Mouse (Mus musculus): Measurements from ENCODE around the gene Srrm1.
A peak's percentile ranks its signal among the peaks of the same experiment; 100 is the strongest.
"Not testable (repeated sequence)": the region's sequence is repeated elsewhere in the genome, so short reads cannot be mapped to it uniquely, and the experiment has no call there.

Srrm1 gene

DNA sequence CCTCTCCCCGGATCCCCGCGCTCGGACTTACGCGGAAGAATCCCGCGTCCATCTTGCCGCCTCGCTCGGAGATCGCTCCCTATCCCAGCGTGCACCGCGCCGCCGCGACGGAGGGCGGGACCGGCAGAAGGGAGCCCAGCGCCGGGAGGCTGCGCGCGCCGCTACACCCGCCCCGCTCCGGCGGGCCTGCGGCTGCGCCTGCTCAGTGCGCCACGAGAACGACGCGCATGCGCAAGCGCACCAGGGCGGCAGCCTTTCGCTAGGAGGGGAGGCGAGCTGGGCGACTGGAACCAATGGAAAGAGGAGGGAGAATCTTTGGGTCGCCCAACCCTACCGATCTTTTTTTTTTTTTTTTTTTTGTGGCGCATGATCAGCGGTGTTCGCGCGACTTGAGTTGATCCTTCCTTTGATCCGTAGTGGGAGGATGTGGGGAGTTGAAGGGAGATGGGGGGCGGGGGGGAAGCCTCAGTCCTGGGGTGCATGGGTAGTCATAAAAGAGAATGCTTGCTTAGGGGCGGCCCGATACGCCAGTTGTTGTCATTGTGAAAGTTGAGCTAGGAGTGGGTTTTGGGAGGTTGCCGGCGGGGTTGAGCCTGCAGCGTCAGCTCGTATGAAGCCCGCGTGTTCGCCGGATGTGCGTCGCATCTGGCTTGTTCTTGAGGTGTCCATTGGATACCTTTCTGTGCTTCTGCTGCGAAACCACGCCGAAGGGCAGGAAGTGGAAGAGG lies at the start of gene Srrm1:
Gene Srrm1, minus strand, starts transcription at position 256 of the 728 bp plus-strand sequence.
- peak; percentile 97 for DNase-seq

DNA sequence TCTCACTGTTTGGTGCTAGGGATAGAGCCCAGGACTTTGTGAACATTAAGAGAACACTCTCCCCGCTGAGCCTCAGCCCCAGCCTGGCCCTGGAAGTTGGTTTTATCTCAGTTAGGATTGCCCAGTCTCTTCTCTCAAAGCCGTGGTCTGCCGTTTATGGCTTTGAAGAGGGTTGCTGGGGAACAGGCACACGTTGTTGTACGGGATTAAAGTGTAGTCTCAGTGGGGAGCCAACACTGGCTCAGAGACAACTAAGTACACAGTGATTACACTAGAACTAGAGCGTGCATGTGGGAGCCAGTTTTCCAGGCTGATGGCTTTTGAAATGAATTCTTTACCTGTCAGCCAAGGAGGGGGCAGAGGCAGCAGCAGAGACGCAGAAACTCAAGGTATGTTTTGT lies 48.8 kb upstream of the Srrm1 start:
- DNase-seq = no peak

DNA sequence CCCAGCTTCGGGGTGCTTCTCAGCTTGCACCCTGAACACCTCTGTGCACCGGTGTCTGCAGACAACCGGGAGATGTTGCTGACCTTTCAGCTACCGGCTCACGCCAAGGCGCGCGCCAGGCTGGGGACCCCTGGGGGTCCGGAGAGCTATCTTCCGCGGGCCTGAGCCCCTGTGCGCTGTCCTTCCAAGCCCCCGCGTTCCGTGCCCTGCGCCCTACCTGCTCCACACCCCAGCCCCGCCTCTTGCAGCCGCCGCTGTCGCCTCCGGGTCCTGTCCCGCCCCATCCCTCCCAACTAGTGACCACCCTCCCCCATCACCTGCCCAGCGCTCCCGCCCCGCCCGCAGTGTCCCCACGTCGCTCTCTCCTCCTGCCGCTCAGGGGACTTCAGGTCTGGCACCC lies 44.9 kb upstream of the Srrm1 start, which contains the start of gene Ncmap:
Gene Ncmap, minus strand, starts transcription at position 237 of the 400 bp plus-strand sequence.
- no peak for DNase-seq

- DNase-seq = no peak
Observed at GRCm38 (mm10) chr4:135397551-135397950, 44.4 kb upstream of the Srrm1 start.

- no peak for DNase-seq
Observed at GRCm38 (mm10) chr4:135396303-135396702, 43.2 kb upstream of the Srrm1 start.

- no peak for DNase-seq
Observed at GRCm38 (mm10) chr4:135395375-135395774, 42.3 kb upstream of the Srrm1 start.

DNA sequence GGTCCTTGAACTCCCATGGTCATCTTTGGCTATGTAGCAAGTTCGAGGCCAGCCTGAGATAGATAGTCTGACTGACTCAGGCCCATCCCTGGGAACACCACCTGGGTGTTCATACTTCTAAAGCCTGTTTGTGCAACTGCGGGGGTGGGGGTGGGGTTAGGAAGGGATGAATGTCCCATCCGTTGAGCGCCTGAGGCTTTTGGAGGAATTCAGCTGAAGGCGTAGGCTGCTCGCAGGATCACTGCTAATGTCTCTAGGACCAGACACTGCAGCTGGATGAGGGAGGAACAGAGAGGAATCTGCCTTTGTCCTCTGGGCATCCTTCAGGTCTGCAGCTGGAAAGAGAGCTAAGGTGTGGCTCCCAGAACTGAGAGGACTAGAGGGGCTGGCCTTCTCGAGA lies 41.5 kb upstream of the Srrm1 start:
- DNase-seq = no peak

DNA sequence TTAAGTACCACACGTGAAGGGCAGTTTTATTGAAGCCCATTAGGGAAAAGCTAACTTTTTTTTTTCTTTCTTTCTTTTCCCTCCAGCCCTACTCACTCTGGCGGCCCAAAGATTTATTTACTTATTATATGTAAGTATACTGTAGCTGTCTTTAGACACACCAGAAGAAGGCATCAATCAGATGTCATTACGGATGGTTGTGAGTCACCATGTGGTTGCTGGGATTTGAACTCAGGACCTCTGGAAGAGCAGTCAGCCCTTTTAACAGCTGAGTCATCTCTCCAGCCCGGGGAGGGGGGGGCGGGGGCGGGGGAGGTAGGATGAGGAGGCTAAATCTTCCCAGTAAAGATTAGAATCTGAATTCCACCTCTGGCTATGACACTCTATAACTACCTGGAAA lies 40.3 kb upstream of the Srrm1 start:
- DNase-seq = no peak

GRCm38 (mm10) chr4:135392801-135393200 lies 39.7 kb upstream of the Srrm1 start:
- no peak for DNase-seq

- DNase-seq = no peak
Observed at GRCm38 (mm10) chr4:135391014-135391413, 37.9 kb upstream of the Srrm1 start.

DNA sequence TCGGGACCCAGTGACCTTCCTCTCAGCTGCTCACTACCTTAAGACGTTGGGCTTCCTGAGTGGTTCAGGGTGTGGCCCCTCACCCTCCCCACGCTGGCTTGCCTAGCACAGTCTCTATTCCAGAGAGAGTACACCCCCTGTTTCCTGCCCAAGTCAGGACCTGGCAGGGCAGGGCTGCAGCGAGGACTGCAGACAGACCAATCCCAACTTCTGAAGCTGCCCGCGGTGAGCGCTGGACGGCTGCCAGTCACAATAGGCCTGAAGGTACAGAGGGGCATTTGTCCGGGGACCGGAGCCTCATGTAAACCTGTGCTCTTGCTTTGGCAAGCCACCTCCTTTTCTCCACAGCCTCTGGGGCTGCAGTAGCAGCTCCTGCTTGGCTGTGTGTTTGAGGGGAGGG lies 32.5 kb upstream of the Srrm1 start:
- peak; percentile 31 for DNase-seq

DNA sequence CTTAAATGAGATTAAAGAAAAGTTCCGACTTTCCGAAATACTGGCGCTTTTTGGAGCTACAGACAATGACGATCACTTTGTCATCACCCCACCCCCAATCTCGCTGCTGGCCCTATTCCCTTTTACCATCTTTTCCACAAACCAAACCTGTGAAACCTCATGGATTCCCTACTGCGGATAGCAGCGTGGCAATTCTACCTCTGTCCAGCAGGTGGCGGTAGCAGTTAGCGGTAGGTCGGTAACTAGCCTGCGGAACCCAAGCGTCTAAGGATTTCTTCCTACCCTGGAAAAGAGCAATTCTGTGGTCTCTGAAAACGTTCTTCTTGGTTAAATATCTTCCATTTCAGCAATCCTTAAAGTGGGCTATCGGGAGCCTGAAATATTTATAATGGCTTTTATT lies 29.2 kb upstream of the Srrm1 start:
- peak; percentile 68 for DNase-seq

GRCm38 (mm10) chr4:135381355-135381754 lies 28.2 kb upstream of the Srrm1 start:
- DNase-seq = no peak

GRCm38 (mm10) chr4:135377241-135377640 lies 24.1 kb upstream of the Srrm1 start:
- no peak for DNase-seq

GRCm38 (mm10) chr4:135375444-135375843 lies 22.3 kb upstream of the Srrm1 start:
- DNase-seq = no peak

GRCm38 (mm10) chr4:135373299-135373698 lies 20.2 kb upstream of the Srrm1 start:
- DNase-seq = no peak

- DNase-seq = no peak
Observed at GRCm38 (mm10) chr4:135370372-135370771, 17.3 kb upstream of the Srrm1 start.

DNA sequence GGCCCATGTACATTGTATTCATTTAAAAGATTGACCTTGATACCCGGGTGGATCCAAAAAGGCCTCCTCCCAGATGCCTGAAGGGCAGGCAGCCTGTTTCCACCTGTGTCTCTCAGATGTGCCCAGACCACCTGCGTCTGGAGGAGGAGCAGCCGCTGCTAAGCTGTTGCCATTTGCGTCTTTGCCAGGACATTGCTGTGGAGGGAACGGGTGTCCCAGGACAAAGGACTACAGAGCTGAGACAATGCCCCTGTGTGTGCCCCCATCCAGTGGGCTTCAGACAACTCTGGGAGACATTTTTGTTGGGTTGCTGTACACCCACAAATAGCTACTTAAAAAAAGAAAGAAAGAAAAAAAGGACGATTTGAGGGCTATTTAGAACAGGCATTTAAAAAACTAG lies 9.7 kb upstream of the Srrm1 start:
- DNase-seq = no peak

GRCm38 (mm10) chr4:135361722-135362121 lies 8.6 kb upstream of the Srrm1 start:
- no peak for DNase-seq

DNA sequence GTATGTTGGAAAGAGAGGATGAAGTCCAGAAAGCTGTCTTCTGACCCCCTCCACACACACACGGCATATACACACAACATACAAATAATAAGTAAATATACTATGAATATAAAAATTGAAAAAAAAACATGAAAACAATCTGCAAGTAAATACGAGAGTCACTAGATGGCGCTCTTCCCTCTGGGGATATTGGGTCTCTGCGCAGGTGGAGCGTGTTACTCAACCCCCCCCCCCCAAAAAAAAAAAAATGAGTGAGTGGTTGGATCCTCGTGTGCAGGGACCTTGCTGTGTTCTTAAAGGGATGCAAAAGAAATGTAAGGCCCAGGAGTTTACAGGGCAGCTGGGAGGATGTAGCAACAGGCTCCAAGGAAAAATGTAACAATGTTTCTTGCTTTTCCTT lies 5.6 kb upstream of the Srrm1 start:
- no peak for DNase-seq

GRCm38 (mm10) chr4:135357221-135357920 lies 4.2 kb upstream of the Srrm1 start:
- DNase-seq = peak; percentile 65

GRCm38 (mm10) chr4:135355886-135356550 lies 2.9 kb upstream of the Srrm1 start:
- no peak for DNase-seq

DNA sequence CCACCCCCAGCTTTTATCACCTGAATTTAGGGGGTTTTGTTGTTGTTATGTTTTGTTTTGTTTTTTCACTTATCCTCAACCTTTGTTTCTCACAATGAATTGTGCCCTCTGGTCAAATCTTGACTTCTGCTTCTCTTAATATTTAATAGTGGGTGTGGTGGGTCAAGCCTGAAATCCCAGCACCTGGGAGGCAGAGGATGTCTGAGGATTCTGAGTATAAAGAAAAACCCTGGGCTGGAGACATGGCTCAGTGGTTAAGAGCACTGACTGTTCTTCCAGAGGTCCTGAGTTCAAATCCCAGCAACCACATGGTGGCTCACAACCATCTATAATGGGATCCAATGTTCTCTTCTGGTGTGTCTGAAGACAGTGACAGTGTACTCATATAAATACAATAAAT lies 1.6 kb upstream of the Srrm1 start:
- not testable (repeated sequence) for DNase-seq
